Mouse (Mus musculus) stomach, embryonic 14.5 days (tissue): Measurements from ENCODE around the gene Mecom. TPM values are rescaled to one million over a fixed set of nuclear protein-coding genes. Genes with fewer than 3 reads are reported as not detected.
"Not testable (repeated sequence)": the region's sequence is repeated elsewhere in the genome, so short reads cannot be mapped to it uniquely, and the experiment has no call there.

Experiments
- ATAC-seq: fragments of 200-750 bp; cut with Nextera tagmentation; 2 replicates; pipeline ENCODE4 v1.8.0; 2017; ENCODE audit warnings: low read depth, moderate TSS enrichment; ENCODE audit not compliant: insufficient number of reproducible peaks, insufficient read depth, low FRiP score
- H3K27ac ChIP-seq: fragments of 300-500 bp; sonication (generic); 2 replicates; pipeline ENCODE4 v1.5.1; 2014; ENCODE audit warnings: mild to moderate bottlenecking, low read length, moderate library complexity, mixed read lengths
- H3K27me3 ChIP-seq: fragments of 300-500 bp; sonication (generic); 2 replicates; pipeline ENCODE4 v1.6.1; 2014; ENCODE audit warnings: low read length, control low read depth, mixed read lengths; ENCODE audit not compliant: control insufficient read depth, insufficient read depth
- H3K36me3 ChIP-seq: fragments of 300-500 bp; sonication (generic); 2 replicates; pipeline ENCODE4 v1.6.1; 2014; ENCODE audit warnings: mild to moderate bottlenecking, control low read depth, low read length, moderate library complexity, mixed read lengths; ENCODE audit not compliant: control insufficient read depth, insufficient read depth
- H3K4me1 ChIP-seq: fragments of 300-500 bp; sonication (generic); 2 replicates; pipeline ENCODE4 v1.6.1; 2014; ENCODE audit warnings: low read length, control low read depth, mixed read lengths; ENCODE audit not compliant: control insufficient read depth, insufficient read depth
- H3K4me2 ChIP-seq: fragments of 300-500 bp; sonication (generic); replicated peaks from 2 replicates; pipeline ENCODE4 v1.6.1; 2014; ENCODE audit warnings: low read depth, low read length, control low read depth
- H3K4me3 ChIP-seq: fragments of 300-500 bp; sonication (generic); 2 replicates; pipeline ENCODE4 v1.5.1; 2014; ENCODE audit warnings: low read depth, low read length, control low read depth
- H3K9ac ChIP-seq: fragments of 300-500 bp; sonication (generic); replicated peaks from 2 replicates; pipeline ENCODE4 v1.6.1; 2014; ENCODE audit warnings: low read depth, mild to moderate bottlenecking, control low read depth, low read length, moderate library complexity, mixed read lengths
- H3K9me3 ChIP-seq: fragments of 300-500 bp; sonication (generic); 2 replicates; pipeline ENCODE4 v1.6.1; 2016; ENCODE audit warnings: low read depth, low read length, control low read depth; ENCODE audit not compliant: control insufficient read depth
- WGBS: fragments of 180-500 bp; shearing (Covaris S2); extraction: QIAGEN DNeasy Blood & Tissue Kit; methylation state at CpG from one replicate; pipeline ENCODE4 v1.1.7; 2014; 5-methylcytosine and 5-hydroxymethylcytosine counted together
- polyA plus RNA-seq: library from polyadenylated mRNA; unstranded; fragments of >200 nt; fragmentation: Nextera tagmentation; extraction: Ambion mirVana; gene quantifications from 2 replicates; pipeline ENCODE4 v1.2.1, GENCODE M21; 2014

Mecom gene
- polyA plus RNA-seq, 1 experiment from 2014 or later: 101 TPM

GRCm38 (mm10) chr3:30520751-30521150 lies 27.1 kb downstream of the Mecom start:
- H3K4me2 ChIP-seq, H3K9ac ChIP-seq, H3K27me3 ChIP-seq, ATAC-seq, H3K4me1 ChIP-seq, H3K36me3 ChIP-seq, H3K4me3 ChIP-seq, H3K27ac ChIP-seq, H3K9me3 ChIP-seq: not testable (repeated sequence)
- 55% methylated on average over 3 of the region's 3 CpGs for WGBS

- 53% methylated on average over 1 of the region's 1 CpGs for WGBS
- H3K27ac ChIP-seq: no peak overlapping the region
- no peak for ATAC-seq
Measured at GRCm38 (mm10) chr3:30519425-30519824, 28.4 kb downstream of the Mecom start.

DNA sequence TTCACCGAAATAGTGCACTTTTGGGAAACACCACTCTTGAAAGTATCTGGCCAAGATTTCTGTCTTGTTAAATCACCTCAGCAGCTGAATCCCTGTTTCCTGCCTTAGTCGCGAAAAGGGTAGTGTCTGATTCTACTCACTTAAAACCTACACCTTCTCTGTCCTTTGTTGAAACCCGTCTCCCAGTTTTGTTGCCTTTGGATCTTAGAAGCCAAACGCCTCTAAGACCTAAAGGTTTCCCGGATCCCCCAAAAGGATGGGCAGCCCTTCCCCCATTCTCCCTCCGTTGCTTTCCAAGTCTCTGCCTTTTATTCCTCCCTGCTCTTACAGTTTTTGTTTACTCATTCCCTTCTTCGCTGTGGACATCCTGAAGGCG lies 32.0 kb downstream of the Mecom start:
- H3K4me3 ChIP-seq: peak overlapping the region; percentile 42; the same call in 1 of the 2 replicates
- H3K27me3 ChIP-seq: 0 out of 2 replicates have a peak, but pooled peaks cover 2% of the 10 kb centered on the region
- peak overlapping the region; percentile 55; the same call in 1 of the 2 replicates for H3K27ac ChIP-seq
- H3K9me3 ChIP-seq: no peaks in the 10 kb centered on the region
- no peaks in the 10 kb centered on the region for H3K36me3 ChIP-seq
- 16% methylated on average over 9 of the region's 9 CpGs for WGBS
- no peak overlapping the region for H3K9ac ChIP-seq
- no peak for ATAC-seq
- H3K4me1 ChIP-seq: 0 out of 2 replicates have a peak, but pooled peaks cover 4% of the 10 kb centered on the region
- peak overlapping the region; percentile 81 for H3K4me2 ChIP-seq

More at GRCm38 (mm10) chr3:30519425-30519824, 28.4 kb downstream of the Mecom start:
- Histone ChIP-seq H3K4me1 (0 out of 2 replicates have a peak, but pooled peaks cover 4% of the 10 kb centered on the region), H3K4me2 (no peak overlapping the region), H3K36me3 (no peaks in the 10 kb centered on the region), H3K9ac (no peak overlapping the region), H3K27me3 (0 out of 2 replicates have a peak, but pooled peaks cover 2% of the 10 kb centered on the region), H3K4me3 (no peak overlapping the region), H3K9me3 (no peaks in the 10 kb centered on the region)

- Histone ChIP-seq H3K9me3 (no peaks in the 10 kb centered on the region), H3K27me3 (0 out of 2 replicates have a peak, but pooled peaks cover 2% of the 10 kb centered on the region), H3K4me1 (0 out of 2 replicates have a peak, but pooled peaks cover 4% of the 10 kb centered on the region), H3K4me2 (peak overlapping the region; percentile 81), H3K9ac (peak overlapping the region; percentile 42; the same call in 1 of the 2 replicates), H3K4me3 (peak overlapping the region; percentile 42), H3K36me3 (no peaks in the 10 kb centered on the region), H3K27ac (peak overlapping the region; percentile 55; the same call in 1 of the 2 replicates)
- peak; percentile 94 for ATAC-seq
- 1% methylated on average over 62 of the region's 62 CpGs for WGBS
Measured at GRCm38 (mm10) chr3:30514901-30515794, 32.7 kb downstream of the Mecom start.

DNA sequence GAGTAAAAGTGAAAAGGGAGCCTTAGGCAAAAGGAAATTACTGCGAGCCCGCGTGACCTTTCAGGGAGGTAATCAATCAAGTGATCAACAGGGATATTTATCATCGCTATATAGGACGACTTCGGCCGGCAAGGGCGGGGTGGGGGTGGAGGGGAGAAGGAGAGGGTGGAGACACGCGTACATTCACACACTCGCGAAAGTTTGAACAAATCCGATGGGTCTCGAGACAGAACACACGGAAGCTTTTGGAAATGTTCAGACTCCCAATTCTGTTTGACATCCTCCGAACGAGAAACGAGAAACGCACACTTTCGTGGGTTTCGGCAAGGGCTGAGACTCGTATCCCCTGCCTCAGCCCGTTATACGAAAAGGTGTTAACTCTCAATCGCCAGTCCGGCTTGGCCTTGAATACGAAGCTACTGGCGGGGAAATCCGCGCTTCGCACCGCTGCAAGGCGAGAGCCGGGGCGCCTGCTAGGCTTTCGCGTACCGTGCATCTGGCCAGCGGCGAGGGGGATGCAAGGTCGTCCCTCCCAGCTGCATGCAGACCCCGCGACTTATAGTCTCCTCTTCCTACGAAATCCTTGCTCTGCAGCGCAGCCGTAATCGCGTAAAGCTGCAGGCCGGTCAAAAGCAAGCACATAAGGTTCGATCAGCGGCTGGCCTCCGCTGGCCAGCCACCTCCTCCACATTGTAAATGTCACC lies 33.6 kb downstream of the Mecom start:
- Histone ChIP-seq H3K27me3 (0 out of 2 replicates have a peak, but pooled peaks cover 2% of the 10 kb centered on the region), H3K4me1 (0 out of 2 replicates have a peak, but pooled peaks cover 4% of the 10 kb centered on the region), H3K36me3 (no peaks in the 10 kb centered on the region), H3K4me2 (peak overlapping the region; percentile 81), H3K9ac (peak overlapping the region; percentile 42), H3K27ac (peak overlapping the region; percentile 85; the same call in 1 of the 2 replicates), H3K4me3 (peak overlapping the region; percentile 42), H3K9me3 (no peaks in the 10 kb centered on the region)
- ATAC-seq: 0 out of 2 replicates have a peak, but pooled peaks have one; percentile 6
- WGBS: under 1% methylated on average over 52 of the region's 52 CpGs

DNA sequence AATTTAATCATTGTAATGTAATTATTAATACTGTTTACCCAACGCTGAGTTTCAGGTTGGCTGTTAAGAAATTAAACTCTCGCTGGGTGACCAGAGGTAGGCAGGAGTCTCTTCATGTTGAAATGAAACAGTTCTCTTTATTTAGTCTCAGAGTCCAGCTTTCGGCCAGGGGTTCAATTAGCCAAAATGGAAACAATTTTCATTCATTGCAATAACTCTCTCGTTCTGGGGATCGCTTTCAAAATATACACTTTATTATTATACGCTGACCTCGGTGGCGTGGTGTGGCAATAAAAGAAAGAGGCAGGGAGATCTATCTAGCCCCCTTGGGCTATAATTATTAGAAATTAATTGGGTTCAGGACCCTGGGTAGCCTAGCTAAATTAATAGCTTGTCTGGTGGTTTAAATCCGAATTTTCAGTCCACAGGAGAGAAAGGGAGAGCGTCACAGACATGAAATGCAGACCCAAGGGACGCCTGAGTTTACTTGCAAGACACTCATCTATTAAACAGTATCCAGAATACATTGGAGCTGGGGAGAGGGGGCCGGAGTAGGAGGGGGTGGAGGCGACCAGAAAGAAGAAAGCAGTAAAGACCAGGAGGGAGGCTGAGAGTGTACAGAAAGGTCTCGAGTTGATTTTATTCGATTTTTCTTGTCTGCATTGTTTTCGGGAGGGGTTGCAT lies 34.4 kb downstream of the Mecom start:
- no peak for ATAC-seq
- WGBS: 19% methylated on average over 16 of the region's 16 CpGs
- H3K9ac ChIP-seq: peak overlapping the region; percentile 42; the same call in 1 of the 2 replicates

DNA sequence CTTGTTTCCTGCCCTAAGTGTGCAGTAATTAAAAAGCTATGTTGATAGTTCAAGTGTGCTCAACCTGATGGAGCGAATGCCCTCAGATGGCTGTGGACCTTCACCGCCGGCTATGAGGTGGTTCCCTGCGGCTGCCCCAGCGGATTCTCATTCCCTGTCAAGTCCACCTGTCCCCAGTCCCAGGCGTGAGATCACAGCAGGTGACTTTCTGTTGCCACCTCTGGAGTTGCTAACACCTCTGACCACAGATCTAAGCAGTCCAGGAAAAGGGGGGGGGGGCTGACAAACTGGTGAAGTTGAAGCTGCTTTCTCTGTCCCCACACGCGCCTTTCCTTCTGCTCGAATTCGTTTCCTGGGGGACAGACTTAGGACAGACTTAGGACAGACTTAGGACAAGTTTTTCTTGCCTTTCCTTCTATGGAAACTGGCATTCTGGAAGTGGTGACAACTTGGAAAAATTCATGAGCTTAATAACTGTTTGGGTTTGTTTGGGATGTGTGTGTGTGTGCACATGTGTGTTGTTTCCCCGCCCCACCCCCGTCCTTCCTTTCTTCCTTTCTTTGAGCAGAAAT lies 35.3 kb downstream of the Mecom start:
- H3K36me3 ChIP-seq: no peaks in the 10 kb centered on the region
- 32% methylated on average over 12 of the region's 12 CpGs for WGBS
- no peak overlapping the region for H3K4me3 ChIP-seq
- no peak overlapping the region for H3K9ac ChIP-seq
- H3K4me2 ChIP-seq: no peak overlapping the region
- no peak for ATAC-seq
- H3K27ac ChIP-seq: no peak overlapping the region
- H3K9me3 ChIP-seq: no peaks in the 10 kb centered on the region
- H3K27me3 ChIP-seq: 0 out of 2 replicates have a peak, but pooled peaks cover 2% of the 10 kb centered on the region
- H3K4me1 ChIP-seq: 0 out of 2 replicates have a peak, but pooled peaks cover 4% of the 10 kb centered on the region

More for the DNA sequence above, 34.4 kb downstream of the Mecom start:
- Histone ChIP-seq H3K27me3 (0 out of 2 replicates have a peak, but pooled peaks cover 2% of the 10 kb centered on the region), H3K27ac (peak overlapping the region; percentile 36; the same call in 1 of the 2 replicates), H3K36me3 (no peaks in the 10 kb centered on the region), H3K9me3 (no peaks in the 10 kb centered on the region), H3K4me2 (peak overlapping the region; percentile 81), H3K4me3 (peak overlapping the region; percentile 42), H3K4me1 (0 out of 2 replicates have a peak, but pooled peaks cover 4% of the 10 kb centered on the region)
